Mouse (Mus musculus) cerebellum, adult 18-20 months (tissue): ENCODE results near the gene Adamtsl1.

ENCODE experiments used
- DNase-seq, 2 experiments: peaks; one replicate each; pipeline ENCODE4 v3.0.0; 2021

Adamtsl1 gene

GRCm38 (mm10) chr4:86329481-86329880, 815.5 kb downstream of the Adamtsl1 start:
- DNase-seq = no peak

- no peak for DNase-seq
Observed at GRCm38 (mm10) chr4:86335861-86336415, 822.0 kb downstream of the Adamtsl1 start.

- DNase-seq = no peak
Observed at GRCm38 (mm10) chr4:86337216-86337765, 823.3 kb downstream of the Adamtsl1 start.

- no peak for DNase-seq
Observed at GRCm38 (mm10) chr4:86349341-86349740, 835.4 kb downstream of the Adamtsl1 start.

GRCm38 (mm10) chr4:86352121-86352520, 838.1 kb downstream of the Adamtsl1 start:
- no peak for DNase-seq

GRCm38 (mm10) chr4:86353550-86353949, 839.6 kb downstream of the Adamtsl1 start:
- no peak for DNase-seq

- no peak for DNase-seq
Observed at GRCm38 (mm10) chr4:86359398-86359797, 845.4 kb downstream of the Adamtsl1 start.

- no peak for DNase-seq
Observed at GRCm38 (mm10) chr4:86369055-86369454, 855.1 kb downstream of the Adamtsl1 start.

- DNase-seq = no peak
Observed at GRCm38 (mm10) chr4:86373166-86373565, 859.2 kb downstream of the Adamtsl1 start.

- DNase-seq = no peak
Observed at GRCm38 (mm10) chr4:86383124-86383523, 869.2 kb downstream of the Adamtsl1 start.

- no peak for DNase-seq
Observed at GRCm38 (mm10) chr4:86385121-86385520, 871.1 kb downstream of the Adamtsl1 start.

- DNase-seq = peak in 1 of 2 experiments; percentile 17
Observed at GRCm38 (mm10) chr4:86388430-86388829, 874.5 kb downstream of the Adamtsl1 start.

- DNase-seq = no peak
Observed at GRCm38 (mm10) chr4:86391176-86391575, 877.2 kb downstream of the Adamtsl1 start.

GRCm38 (mm10) chr4:86395636-86396035, 881.7 kb downstream of the Adamtsl1 start:
- no peak for DNase-seq

GRCm38 (mm10) chr4:86396672-86397288, 882.8 kb downstream of the Adamtsl1 start:
- DNase-seq = no peak

GRCm38 (mm10) chr4:86397470-86397869, 883.5 kb downstream of the Adamtsl1 start:
- DNase-seq = no peak

- DNase-seq = no peak
Observed at GRCm38 (mm10) chr4:86401116-86401515, 887.1 kb downstream of the Adamtsl1 start.

- DNase-seq = no peak
Observed at GRCm38 (mm10) chr4:86406501-86407199, 892.7 kb downstream of the Adamtsl1 start.

GRCm38 (mm10) chr4:86407200-86407527, 893.2 kb downstream of the Adamtsl1 start:
- DNase-seq = no peak

GRCm38 (mm10) chr4:86408421-86408820, 894.4 kb downstream of the Adamtsl1 start:
- no peak for DNase-seq

GRCm38 (mm10) chr4:86410946-86411345, 897.0 kb downstream of the Adamtsl1 start:
- DNase-seq = no peak

GRCm38 (mm10) chr4:86413388-86413787, 899.4 kb downstream of the Adamtsl1 start:
- no peak for DNase-seq

GRCm38 (mm10) chr4:86416401-86417025, 902.5 kb downstream of the Adamtsl1 start:
- no peak for DNase-seq

- DNase-seq = no peak
Observed at GRCm38 (mm10) chr4:86422586-86422985, 908.6 kb downstream of the Adamtsl1 start.
